In genomic region chr14:62084047-62084446, GRCm38 (mm10) we compare ENCODE assay signal across 16 mouse cellular contexts.
DNase-seq lines count a peak whose midpoint lies in the region; ATAC-seq lines count a peak whose summit lies in the region.
"Had no signal": no experiment of that assay in that cellular context is flagged by ENCODE, and none has a peak within 500 bp of the region (broad histone marks: within the 10 kb centered on the region; RNA-seq: fewer than 3 reads in every experiment).

No protein-coding gene starts in this region.

- no peaks in the 10 kb centered on the region for H3K27me3 ChIP-seq in midbrain, embryonic 11.5 days (ENCODE audit: control insufficient read depth, insufficient read depth, low read length)
- H3K27me3 ChIP-seq in midbrain, embryonic 10.5 days (ENCODE audit: low read depth, poor library complexity, severe bottlenecking): no peaks in the 10 kb centered on the region
- H3K27me3 ChIP-seq: embryonic facial prominence, embryonic 13.5 days; liver, embryonic 13.5 days; midbrain, embryonic 12.5 days; neural tube, embryonic 13.5 days had no signal

- intact Hi-C loops in gastrocnemius, postnatal 14 days (cut with DNase I; ENCODE audit: low total_unique reads): no loop called here

- H3K36me3 ChIP-seq in midbrain, embryonic 11.5 days (ENCODE audit: control insufficient read depth, insufficient read depth, low read length): no peaks in the 10 kb centered on the region
- no peaks in the 10 kb centered on the region for H3K36me3 ChIP-seq in midbrain, embryonic 10.5 days
- H3K36me3 ChIP-seq: embryonic facial prominence, embryonic 13.5 days; heart, embryonic 15.5 days; liver, embryonic 13.5 days; midbrain, embryonic 12.5 days; neural tube, embryonic 13.5 days had no signal

- no peaks in the 10 kb centered on the region for H3K4me1 ChIP-seq in midbrain, embryonic 11.5 days (ENCODE audit: control insufficient read depth, insufficient read depth, low read length)
- no peaks in the 10 kb centered on the region for H3K4me1 ChIP-seq in midbrain, embryonic 10.5 days
- H3K4me1 ChIP-seq: liver, embryonic 13.5 days; midbrain, embryonic 12.5 days; neural tube, embryonic 13.5 days had no signal

- WGBS in midbrain, embryonic 11.5 days: 78% methylated on average over 2 of the region's 2 CpGs
- 53% methylated on average over 2 of the region's 2 CpGs for WGBS in midbrain, embryonic 10.5 days

- peak; percentile 12 for DNase-seq in gastrocnemius, postnatal 14 days
- no peak for DNase-seq in gastrocnemius, adult 8-10 months (ENCODE audit: low spot score in 2 of 2)
- peak; percentile 7 to 20 for DNase-seq in kidney, postnatal 4 days
- no peak for DNase-seq in kidney, postnatal 14 days
- DNase-seq in midbrain, embryonic 11.5 days (ENCODE audit: low spot score, missing footprints): peak; percentile 33
- no peak for DNase-seq in midbrain, embryonic 10.5 days (ENCODE audit: low spot score)
- DNase-seq: adrenal gland, adult 2 months; cerebellum, adult 8-10 months; heart, adult 18-20 months; liver, embryonic 13.5 days; lung, postnatal 4 days had no signal

- no peak for ATAC-seq in midbrain, embryonic 11.5 days (ENCODE audit: low FRiP score)
- ATAC-seq in CD4-positive, CD25-positive, alpha-beta regulatory T cell, adult 4 months: no peak

- H3K9ac ChIP-seq in midbrain, embryonic 11.5 days (ENCODE audit: low read length): no peak overlapping the region
- H3K9ac ChIP-seq: embryonic facial prominence, embryonic 13.5 days; heart, embryonic 15.5 days; liver, embryonic 13.5 days; midbrain, embryonic 12.5 days; neural tube, embryonic 13.5 days had no signal

- H3K4me3 ChIP-seq in midbrain, embryonic 11.5 days (ENCODE audit: low read depth, low read length): no peak overlapping the region
- no peak overlapping the region for H3K4me3 ChIP-seq in midbrain, embryonic 10.5 days
- H3K4me3 ChIP-seq: embryonic facial prominence, embryonic 13.5 days; heart, embryonic 15.5 days; liver, embryonic 13.5 days; midbrain, embryonic 12.5 days; neural tube, embryonic 13.5 days had no signal

- H3K27ac ChIP-seq in midbrain, embryonic 11.5 days (ENCODE audit: low read depth, low read length): no peak overlapping the region
- H3K27ac ChIP-seq in midbrain, embryonic 10.5 days (replicated peaks): no peak overlapping the region
- H3K27ac ChIP-seq: embryonic facial prominence, embryonic 13.5 days; heart, embryonic 15.5 days; liver, embryonic 13.5 days; midbrain, embryonic 12.5 days; neural tube, embryonic 13.5 days had no signal

- H3K9me3 ChIP-seq in midbrain, embryonic 11.5 days (ENCODE audit: control insufficient read depth, low read length): no peaks in the 10 kb centered on the region
- H3K9me3 ChIP-seq in midbrain, embryonic 10.5 days (replicated peaks): no peaks in the 10 kb centered on the region
- H3K9me3 ChIP-seq: embryonic facial prominence, embryonic 13.5 days; heart, embryonic 15.5 days; liver, embryonic 13.5 days; midbrain, embryonic 12.5 days; neural tube, embryonic 13.5 days had no signal

- H3K4me2 ChIP-seq in midbrain, embryonic 11.5 days: no peak overlapping the region
- H3K4me2 ChIP-seq: embryonic facial prominence, embryonic 13.5 days; heart, embryonic 15.5 days; liver, embryonic 13.5 days; midbrain, embryonic 12.5 days; neural tube, embryonic 13.5 days had no signal

Comparison
In these comparisons a context has a peak if more than half of its experiments do, and no peak if none do; other contexts are left out.
1. DNase-seq: peak in gastrocnemius, postnatal 14 days (single experiment), kidney, postnatal 4 days (2 of 2) and midbrain, embryonic 11.5 days (single experiment); none in gastrocnemius, adult 8-10 months (0 of 2), kidney, postnatal 14 days (single experiment) and midbrain, embryonic 10.5 days (single experiment).